Mouse (Mus musculus) heart, postnatal 4 days (tissue): ENCODE data around the gene Cyp2a12. TPM values are rescaled to one million over a fixed set of nuclear protein-coding genes. Genes with fewer than 3 reads are reported as not detected.
"Not testable (repeated sequence)": the region's sequence is repeated elsewhere in the genome, so short reads cannot be mapped to it uniquely, and the experiment has no call there.

Experiments used
- DNase-seq: peaks from one replicate; pipeline ENCODE4 v3.0.0; 2021
- total RNA-seq, 2 experiments: library from RNA; stranded (reverse); gene quantifications; 2 replicates each; pipeline ENCODE4 v1.2.3; 2021

The Cyp2a12 gene
- not detected for total RNA-seq

GRCm38 (mm10) chr7:27028789-27029188 lies at the start of gene Cyp2a12:
Gene Cyp2a12 (plus strand): TSS chr7:27029081.
- DNase-seq = no peak

DNA sequence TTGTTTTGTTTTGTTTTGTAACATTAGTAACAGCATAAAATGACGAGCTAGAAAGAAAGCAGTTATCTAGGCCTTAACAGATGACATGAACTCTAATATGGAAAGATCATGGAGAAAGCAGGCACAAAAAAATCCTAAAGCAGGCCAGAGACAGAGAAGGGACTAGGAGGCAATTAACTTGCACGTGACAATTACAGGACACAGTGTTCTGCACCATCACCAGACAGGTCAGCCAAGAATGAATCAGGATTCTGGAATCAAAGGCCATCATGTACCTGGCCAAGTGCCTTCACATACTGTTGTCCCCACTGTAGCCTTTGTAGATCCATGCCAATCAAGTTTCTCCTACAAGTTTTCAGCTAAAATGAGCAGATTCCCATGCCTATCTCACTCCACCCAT lies 47.4 kb upstream of the Cyp2a12 start:
- not testable (repeated sequence) for DNase-seq

- not testable (repeated sequence) for DNase-seq
These were observed 46.9 kb upstream of the Cyp2a12 start for GRCm38 (mm10) chr7:26981937-26982336.

- no peak for DNase-seq
These were observed 46.3 kb upstream of the Cyp2a12 start for GRCm38 (mm10) chr7:26982551-26982950.

DNA sequence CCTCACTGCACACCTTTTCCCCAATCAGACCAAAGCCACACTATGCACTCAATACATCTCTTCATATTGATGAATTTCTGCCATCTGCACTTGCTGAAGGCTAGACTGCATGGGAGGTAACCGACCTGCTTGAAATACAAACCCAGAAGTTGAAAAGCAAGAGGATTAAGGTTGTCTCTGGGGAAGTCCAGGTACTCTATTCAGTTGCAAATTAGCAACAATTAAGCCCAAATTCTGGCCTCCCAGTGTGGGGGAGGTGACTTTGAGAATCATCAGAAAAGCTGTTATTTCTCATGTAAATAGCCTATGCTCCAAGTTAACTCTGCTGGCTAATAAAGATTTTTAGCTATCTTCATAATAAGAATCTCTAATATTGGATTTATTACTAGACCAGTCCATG lies 45.7 kb upstream of the Cyp2a12 start:
- DNase-seq = not testable (repeated sequence)

GRCm38 (mm10) chr7:27026581-27026980 lies 2.3 kb upstream of the Cyp2a12 start:
- DNase-seq = not testable (repeated sequence)

- not testable (repeated sequence) for DNase-seq
These were observed 20.0 kb downstream of the Cyp2a12 start for GRCm38 (mm10) chr7:27048886-27049285.

DNA sequence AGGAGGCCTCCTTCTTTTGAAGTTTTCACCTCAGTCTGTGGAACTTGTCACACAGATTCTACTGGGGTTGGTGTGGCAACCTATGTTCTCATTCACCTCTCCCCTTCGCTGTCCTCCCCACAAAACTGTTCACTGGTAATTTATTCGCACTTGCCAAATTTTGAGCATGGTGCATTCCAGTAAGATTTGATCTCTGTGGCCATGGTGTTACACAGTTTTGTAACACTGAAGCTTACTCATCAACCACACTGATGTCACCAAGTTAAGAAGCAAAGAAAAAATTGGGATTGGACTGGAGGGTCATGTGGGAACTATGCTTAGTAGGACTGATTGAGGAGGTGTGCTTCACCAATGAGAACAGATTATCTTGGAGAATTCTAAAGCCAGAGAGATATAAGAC lies 30.5 kb downstream of the Cyp2a12 start:
- DNase-seq = not testable (repeated sequence)

- DNase-seq = not testable (repeated sequence)
These were observed 31.0 kb downstream of the Cyp2a12 start for GRCm38 (mm10) chr7:27059896-27060295.

DNA sequence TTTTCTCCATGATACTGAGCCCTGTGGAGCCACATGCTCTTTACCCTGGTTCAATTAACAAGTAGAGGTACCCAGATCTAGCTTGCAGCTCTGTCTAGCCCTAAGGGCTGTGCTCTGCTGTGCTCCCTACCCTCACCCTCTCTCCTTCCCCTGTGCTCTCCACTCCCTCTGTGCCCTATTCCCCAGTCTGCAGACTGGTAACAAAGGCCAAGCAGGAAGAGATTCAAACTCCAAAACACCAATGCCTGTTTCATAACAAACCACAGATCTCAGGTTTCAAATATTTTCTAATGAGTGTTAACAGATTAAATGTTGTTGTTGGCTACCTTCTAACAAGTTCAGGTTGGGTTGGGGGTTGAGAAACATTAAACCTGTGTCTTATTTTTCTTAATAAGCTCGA lies 49.8 kb downstream of the Cyp2a12 start:
- DNase-seq = no peak

GRCm38 (mm10) chr7:27081625-27082024 lies 52.7 kb downstream of the Cyp2a12 start:
- DNase-seq = no peak

Other genes starting within 250 kb of the Cyp2a12 start
- not detected for gene Cyp2g1, start 220.2 kb upstream of the Cyp2a12 start, total RNA-seq
- gene Cyp2a5, start 193.8 kb upstream of the Cyp2a12 start, total RNA-seq = not detected
- gene Cyp2a22, start 89.7 kb upstream of the Cyp2a12 start, total RNA-seq = not detected
- not detected for gene Cyp2f2, start 90.8 kb downstream of the Cyp2a12 start, total RNA-seq
- not detected for gene Cyp2t4, start 124.6 kb downstream of the Cyp2a12 start, total RNA-seq
- 10 to 100 TPM; 57.0 to 59.0 TPM for gene Egln2, start 137.7 kb downstream of the Cyp2a12 start, total RNA-seq
- 10 to 100 TPM; 24.7 to 27.8 TPM for gene Rab4b, start 149.8 kb downstream of the Cyp2a12 start, total RNA-seq
- not detected for gene Gm21983, start 152.0 kb downstream of the Cyp2a12 start, total RNA-seq
- gene Mia, start 152.1 kb downstream of the Cyp2a12 start, total RNA-seq = not detected
- 10 to 100 TPM; 14.6 to 18.0 TPM for gene BC024978, start 166.7 kb downstream of the Cyp2a12 start, total RNA-seq
- 10 to 100 TPM; 64.8 to 69.5 TPM for gene Snrpa, start 167.2 kb downstream of the Cyp2a12 start, total RNA-seq
- 1 to 10 TPM; 4.6 to 5.3 TPM for gene Itpkc, start 199.6 kb downstream of the Cyp2a12 start, total RNA-seq
- gene Coq8b, start 203.9 kb downstream of the Cyp2a12 start, total RNA-seq = 10 to 100 TPM; 10.2 to 11.2 TPM
- 10 to 100 TPM; 11.5 to 12.1 TPM for gene Numbl, start 229.4 kb downstream of the Cyp2a12 start, total RNA-seq